Mouse (Mus musculus): Measurements from ENCODE around the gene Tmem131. TPM values are rescaled to one million over a fixed set of nuclear protein-coding genes. Genes with fewer than 3 reads are reported as not detected.
"Not testable (repeated sequence)": the region's sequence is repeated elsewhere in the genome, so short reads cannot be mapped to it uniquely, and the experiment has no call there.

Tmem131 gene
- polyA plus RNA-seq, 1 experiment from 2014 or later: 13.7 TPM

DNA sequence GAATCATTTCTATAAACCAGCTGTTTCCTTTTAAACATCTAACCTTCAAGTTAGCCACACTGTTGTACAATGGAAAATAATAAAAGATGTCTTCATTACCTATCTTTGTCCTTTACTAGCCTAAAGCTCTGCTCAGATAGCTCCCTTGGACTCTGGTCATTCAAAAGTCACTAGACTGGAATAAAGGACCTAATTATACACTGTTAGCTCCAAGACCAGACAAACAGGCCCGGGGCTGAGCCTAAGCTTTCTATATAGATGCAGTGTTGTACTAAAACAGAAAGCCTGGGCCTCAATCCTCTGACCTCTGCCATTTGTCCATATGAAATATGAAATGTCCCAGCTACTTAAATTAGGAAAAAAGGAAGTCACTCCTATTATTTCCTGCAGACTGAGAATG lies 101.7 kb downstream of the Tmem131 start:
- WGBS: 67% methylated on average over 1 of the region's 1 CpGs
- Histone ChIP-seq H3K4me3 (replicated peaks) (no peak overlapping the region), H3K27me3 (replicated peaks) (no peaks in the 10 kb centered on the region), H3K4me2 (no peak overlapping the region), H3K9me3 (no peaks in the 10 kb centered on the region), H3K4me1 (no peaks in the 10 kb centered on the region), H3K27ac (no peak overlapping the region), H3K9ac (no peak overlapping the region), H3K36me3 (peaks cover 4% of the 10 kb centered on the region; the same call in 1 of the 2 replicates)
- ATAC-seq (ENCODE audit: insufficient read depth, low FRiP score, low read depth): no peak

DNA sequence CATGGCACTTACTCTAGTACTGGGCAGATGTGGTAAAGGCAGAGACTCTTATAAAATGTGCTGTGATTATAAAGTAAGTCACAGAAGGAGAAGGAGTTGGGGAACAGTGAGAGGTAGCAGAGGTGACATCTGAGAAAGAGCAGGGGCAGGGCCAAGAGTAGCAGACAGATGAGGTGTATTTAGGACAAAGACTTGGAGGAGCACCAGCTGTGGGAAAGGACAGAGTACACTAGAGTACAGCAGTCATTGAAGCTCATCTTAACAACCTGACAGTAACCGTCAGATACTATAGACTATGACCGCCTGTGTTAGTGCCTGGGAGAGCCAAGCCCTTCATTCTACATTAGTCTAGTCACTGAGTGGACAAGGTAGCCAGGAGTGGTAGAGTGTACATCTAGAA lies 102.5 kb downstream of the Tmem131 start:
- peaks cover 4% of the 10 kb centered on the region; the same call in 1 of the 2 replicates for H3K36me3 ChIP-seq
- no peaks in the 10 kb centered on the region for H3K27me3 ChIP-seq (replicated peaks)
- WGBS: 78% methylated on average over 2 of the region's 2 CpGs
- H3K27ac ChIP-seq: no peak overlapping the region
- ATAC-seq (ENCODE audit: insufficient read depth, low FRiP score, low read depth): no peak
- no peak overlapping the region for H3K9ac ChIP-seq
- no peaks in the 10 kb centered on the region for H3K9me3 ChIP-seq
- no peak overlapping the region for H3K4me2 ChIP-seq
- no peaks in the 10 kb centered on the region for H3K4me1 ChIP-seq
- H3K4me3 ChIP-seq (replicated peaks): no peak overlapping the region

DNA sequence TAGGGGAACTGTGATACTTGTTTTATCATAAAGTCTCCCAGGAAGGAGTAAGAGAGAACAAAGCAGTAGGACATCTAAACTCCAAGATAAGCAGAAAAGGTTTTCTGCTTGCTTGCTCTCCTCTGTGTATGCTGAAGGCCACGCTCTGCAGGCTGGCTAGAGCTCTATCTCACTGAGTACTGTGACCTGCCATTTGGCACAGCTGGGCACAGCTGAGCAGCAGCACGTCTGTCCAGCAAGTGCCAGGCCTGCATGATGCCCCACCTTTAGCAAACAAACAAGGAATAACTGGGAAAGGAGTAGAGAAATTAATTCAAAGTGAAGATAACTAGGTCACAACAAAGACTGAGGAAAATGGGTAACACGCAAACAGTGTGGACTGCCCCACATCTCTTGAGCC lies 103.6 kb downstream of the Tmem131 start:
- Histone ChIP-seq H3K27ac (no peak overlapping the region), H3K9me3 (no peaks in the 10 kb centered on the region), H3K4me2 (no peak overlapping the region), H3K4me3 (replicated peaks) (no peak overlapping the region), H3K36me3 (peaks cover 4% of the 10 kb centered on the region; the same call in 1 of the 2 replicates), H3K27me3 (replicated peaks) (no peaks in the 10 kb centered on the region), H3K9ac (no peak overlapping the region), H3K4me1 (no peaks in the 10 kb centered on the region)
- ATAC-seq (ENCODE audit: insufficient read depth, low FRiP score, low read depth): no peak
- WGBS: 74% methylated on average over 3 of the region's 3 CpGs

DNA sequence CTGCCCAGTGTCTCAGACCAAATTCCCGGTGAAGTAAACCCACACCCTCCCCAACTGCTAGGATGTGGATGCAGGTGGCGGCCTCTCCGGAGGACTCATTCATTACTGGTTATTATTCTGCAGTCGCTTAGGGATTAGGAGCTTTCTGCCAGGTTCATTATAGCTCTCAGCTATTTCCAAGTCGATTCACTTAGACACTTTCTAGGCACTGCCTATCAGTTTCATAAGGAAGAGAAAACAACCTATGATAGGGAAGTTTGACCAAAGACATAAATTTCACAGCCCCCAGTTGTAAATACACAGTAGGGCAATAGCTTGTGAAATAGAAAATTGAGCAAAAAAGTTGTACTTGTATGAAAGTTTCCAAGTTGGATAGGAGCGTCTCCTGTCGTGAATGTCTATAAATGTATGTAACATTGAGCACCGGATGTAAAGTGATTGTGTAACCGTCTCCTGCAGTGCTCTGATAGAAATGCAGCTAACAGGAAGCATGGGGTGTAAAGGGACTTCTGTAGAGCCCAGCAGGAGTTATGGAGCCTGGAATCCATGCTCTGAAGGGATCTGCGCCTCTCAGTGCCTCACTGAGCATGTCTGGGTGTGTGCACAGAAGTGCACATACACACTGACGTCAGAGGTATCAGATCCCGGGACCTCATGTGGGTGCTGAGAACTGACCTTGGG lies 107.1 kb downstream of the Tmem131 start:
- WGBS: 78% methylated on average over 12 of the region's 12 CpGs
- H3K36me3 ChIP-seq: peaks cover 25% of the 10 kb centered on the region
- ATAC-seq (ENCODE audit: insufficient read depth, low FRiP score, low read depth): no peak

DNA sequence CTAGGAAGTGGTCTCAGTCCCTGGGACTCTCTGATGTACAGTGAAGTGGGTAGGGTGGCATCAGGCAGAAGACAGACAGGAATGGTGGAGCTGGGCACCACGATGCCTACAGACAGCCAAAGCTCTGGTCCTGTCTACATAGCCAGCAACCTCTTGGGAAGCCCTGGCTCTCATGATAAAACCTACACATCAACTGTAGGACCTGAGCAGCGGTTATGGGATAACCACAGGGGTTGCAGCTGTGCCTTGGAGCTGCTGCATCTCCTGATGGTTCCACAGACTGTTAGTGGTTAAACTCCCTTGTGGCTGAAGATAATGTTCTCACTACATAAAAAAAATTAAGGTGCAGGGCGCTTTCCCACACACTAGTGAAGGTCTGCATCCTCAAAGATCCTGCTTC lies 107.9 kb downstream of the Tmem131 start:
- H3K4me1 ChIP-seq: 0 out of 2 replicates have a peak, but pooled peaks cover 7% of the 10 kb centered on the region
- no peak overlapping the region for H3K4me3 ChIP-seq (replicated peaks)
- no peak for ATAC-seq (ENCODE audit: insufficient read depth, low FRiP score, low read depth)
- H3K9me3 ChIP-seq: no peaks in the 10 kb centered on the region
- H3K36me3 ChIP-seq: peaks cover 25% of the 10 kb centered on the region
- no peak overlapping the region for H3K27ac ChIP-seq
- H3K4me2 ChIP-seq: no peak overlapping the region
- WGBS: 86% methylated on average over 3 of the region's 3 CpGs
- H3K27me3 ChIP-seq (replicated peaks): no peaks in the 10 kb centered on the region
- H3K9ac ChIP-seq: no peak overlapping the region

More for the DNA sequence above, 107.1 kb downstream of the Tmem131 start:
- Histone ChIP-seq H3K4me3 (replicated peaks) (no peak overlapping the region), H3K27ac (no peak overlapping the region), H3K4me2 (no peak overlapping the region), H3K4me1 (0 out of 2 replicates have a peak, but pooled peaks cover 1% of the 10 kb centered on the region), H3K9me3 (no peaks in the 10 kb centered on the region), H3K9ac (no peak overlapping the region), H3K27me3 (replicated peaks) (no peaks in the 10 kb centered on the region)

DNA sequence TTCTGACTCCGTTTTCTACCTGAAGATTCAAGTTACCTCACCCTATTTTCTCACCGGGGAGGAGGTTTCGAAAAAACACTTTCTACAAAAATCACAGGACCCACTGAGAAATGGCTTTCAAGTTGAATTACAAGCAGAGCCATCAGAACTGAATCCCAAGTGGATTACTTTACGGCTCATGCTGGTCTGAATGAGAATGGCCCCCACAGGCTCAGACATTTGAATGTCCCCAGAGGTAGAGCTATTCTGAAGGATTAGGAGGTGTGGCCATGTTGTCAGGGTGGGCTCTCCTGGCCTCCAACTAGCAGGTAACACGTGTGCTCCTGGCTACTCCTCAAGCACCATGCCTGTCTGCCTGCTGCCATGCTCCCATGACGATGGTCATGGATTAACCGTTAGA lies 109.4 kb downstream of the Tmem131 start:
- Histone ChIP-seq H3K36me3 (peaks cover 25% of the 10 kb centered on the region), H3K9ac (no peak overlapping the region), H3K27ac (no peak overlapping the region), H3K9me3 (no peaks in the 10 kb centered on the region), H3K4me1 (0 out of 2 replicates have a peak, but pooled peaks cover 7% of the 10 kb centered on the region), H3K4me3 (replicated peaks) (no peak overlapping the region), H3K4me2 (no peak overlapping the region), H3K27me3 (replicated peaks) (no peaks in the 10 kb centered on the region)
- ATAC-seq (ENCODE audit: insufficient read depth, low FRiP score, low read depth): no peak
- WGBS: 95% methylated on average over 7 of the region's 7 CpGs

DNA sequence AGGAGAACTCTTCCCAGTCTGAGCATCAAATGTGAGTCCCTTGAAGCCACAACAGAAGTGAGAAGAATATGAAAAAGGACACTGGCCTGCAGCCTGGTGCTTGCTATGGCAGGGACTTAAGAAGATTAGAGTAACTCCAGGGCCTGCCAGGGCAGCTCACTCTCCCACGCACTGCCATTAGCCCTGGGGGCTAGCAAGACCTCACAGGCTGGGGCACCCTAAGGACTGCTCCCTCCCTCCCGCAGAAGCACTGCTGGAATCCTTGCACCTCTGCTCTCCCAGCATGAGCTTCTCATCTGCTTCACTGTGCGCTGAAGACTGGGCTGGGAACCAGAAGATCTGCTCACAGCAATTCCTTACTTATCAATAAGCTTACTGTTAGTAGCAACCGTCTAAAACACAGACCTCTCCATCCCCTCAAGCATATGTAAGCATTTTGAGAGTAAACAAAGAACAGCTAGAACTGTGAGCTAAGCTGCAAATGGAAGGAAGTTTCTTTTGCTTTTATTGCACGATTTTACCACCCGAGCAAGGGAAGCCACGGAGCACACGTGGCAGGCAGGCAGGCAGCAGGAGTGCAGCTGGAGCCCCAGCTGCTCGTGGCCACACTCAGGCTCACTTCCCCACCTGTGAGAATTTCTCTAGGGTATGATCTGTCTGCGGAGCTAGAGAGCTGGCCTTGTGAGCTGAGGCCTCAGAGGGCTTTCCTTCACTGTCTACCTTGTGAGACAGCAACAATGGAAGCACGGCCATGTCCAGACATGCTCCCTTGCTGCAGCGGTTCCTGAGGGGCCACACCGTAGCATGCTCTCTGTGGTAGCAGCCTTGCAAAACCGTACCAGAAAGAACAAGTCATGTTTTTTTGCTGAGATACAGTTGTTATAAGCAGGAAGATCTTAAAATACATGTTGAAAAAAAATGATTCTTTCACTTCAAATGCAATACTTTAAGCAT lies 112.3 kb downstream of the Tmem131 start:
- Histone ChIP-seq H3K27ac (peak overlapping the region; percentile 61; the same call in 1 of the 2 replicates), H3K9me3 (no peaks in the 10 kb centered on the region), H3K4me3 (replicated peaks) (no peak overlapping the region), H3K4me1 (0 out of 2 replicates have a peak, but pooled peaks cover 7% of the 10 kb centered on the region), H3K9ac (no peak overlapping the region), H3K27me3 (replicated peaks) (no peaks in the 10 kb centered on the region), H3K36me3 (peaks cover 35% of the 10 kb centered on the region), H3K4me2 (no peak overlapping the region)
- 54% methylated on average over 14 of the region's 14 CpGs for WGBS
- no peak for ATAC-seq (ENCODE audit: insufficient read depth, low FRiP score, low read depth)

DNA sequence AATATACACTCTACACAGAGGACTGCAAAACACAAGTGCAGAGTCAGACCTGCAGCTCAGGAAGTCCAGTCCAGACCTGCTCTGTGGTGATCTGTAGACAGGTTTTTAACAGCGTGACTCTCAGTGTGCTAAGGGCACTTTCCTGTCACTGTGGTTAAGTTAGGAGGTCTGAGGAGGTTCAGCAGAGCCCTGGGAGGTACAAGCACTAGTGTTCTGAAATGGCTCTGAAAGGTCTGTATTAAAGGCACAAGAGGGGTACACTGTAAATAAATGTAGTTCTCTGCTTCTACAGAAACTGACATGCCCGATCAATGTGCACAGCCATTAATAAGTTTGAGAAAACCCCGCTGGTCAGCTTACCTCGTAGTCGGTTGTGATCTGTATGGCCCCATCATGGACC lies 119.1 kb downstream of the Tmem131 start:
- no peaks in the 10 kb centered on the region for H3K4me1 ChIP-seq
- WGBS: 90% methylated on average over 5 of the region's 5 CpGs
- no peak overlapping the region for H3K9ac ChIP-seq
- ATAC-seq (ENCODE audit: insufficient read depth, low FRiP score, low read depth): no peak
- no peaks in the 10 kb centered on the region for H3K9me3 ChIP-seq
- peaks cover 44% of the 10 kb centered on the region for H3K36me3 ChIP-seq
- no peaks in the 10 kb centered on the region for H3K27me3 ChIP-seq (replicated peaks)
- H3K4me2 ChIP-seq: no peak overlapping the region
- no peak overlapping the region for H3K4me3 ChIP-seq (replicated peaks)
- no peak overlapping the region for H3K27ac ChIP-seq

DNA sequence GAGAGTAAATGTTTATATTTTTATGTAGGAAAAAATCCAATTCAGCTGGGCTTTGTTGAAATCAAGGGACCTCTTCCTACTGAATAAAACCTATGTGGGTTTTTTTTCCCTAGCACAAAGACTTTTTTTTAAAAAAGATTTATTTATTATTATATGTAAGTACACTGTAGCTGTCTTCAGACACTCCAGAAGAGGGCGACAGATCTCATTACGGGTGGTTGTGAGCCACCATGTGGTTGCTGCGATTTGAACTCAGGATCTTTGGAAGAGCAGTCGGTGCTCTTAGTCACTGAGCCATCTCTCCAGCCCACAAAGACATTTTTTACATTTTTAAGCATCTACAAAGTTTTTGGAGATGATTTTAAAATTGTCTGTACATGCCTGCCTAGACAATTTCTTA lies 121.5 kb downstream of the Tmem131 start:
- WGBS: 91% methylated on average over 4 of the region's 4 CpGs
- H3K4me3 ChIP-seq (replicated peaks); ATAC-seq (ENCODE audit: insufficient read depth, low FRiP score, low read depth); H3K9ac ChIP-seq; H3K27ac ChIP-seq; H3K4me2 ChIP-seq; H3K27me3 ChIP-seq (replicated peaks); H3K4me1 ChIP-seq; H3K9me3 ChIP-seq: not testable (repeated sequence)
- peaks cover 51% of the 10 kb centered on the region for H3K36me3 ChIP-seq

DNA sequence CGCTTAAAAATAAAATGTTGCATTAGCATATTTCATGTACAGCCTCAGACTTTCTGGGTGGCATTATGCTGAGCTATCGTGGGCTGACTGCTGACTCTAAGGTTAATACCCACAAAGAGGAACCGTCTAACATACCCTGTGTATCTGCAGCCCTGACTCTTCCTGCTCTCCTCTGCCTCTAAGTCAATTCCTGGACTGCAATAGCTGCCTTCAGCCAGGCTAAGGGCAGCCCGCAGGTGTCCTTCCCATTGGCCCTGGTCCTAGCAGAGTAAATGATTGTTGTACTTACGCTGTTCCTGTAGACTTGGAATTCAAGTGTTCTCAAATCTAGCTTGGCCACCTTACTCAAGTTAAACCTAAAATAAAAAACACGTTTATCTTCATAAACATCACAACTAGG lies 128.3 kb downstream of the Tmem131 start:
- Histone ChIP-seq H3K36me3 (peaks cover 40% of the 10 kb centered on the region), H3K27ac (no peak overlapping the region), H3K4me2 (no peak overlapping the region), H3K9ac (no peak overlapping the region), H3K27me3 (replicated peaks) (no peaks in the 10 kb centered on the region), H3K4me1 (no peaks in the 10 kb centered on the region), H3K9me3 (no peaks in the 10 kb centered on the region), H3K4me3 (replicated peaks) (no peak overlapping the region)
- ATAC-seq (ENCODE audit: insufficient read depth, low FRiP score, low read depth): no peak
- 83% methylated on average over 6 of the region's 6 CpGs for WGBS

DNA sequence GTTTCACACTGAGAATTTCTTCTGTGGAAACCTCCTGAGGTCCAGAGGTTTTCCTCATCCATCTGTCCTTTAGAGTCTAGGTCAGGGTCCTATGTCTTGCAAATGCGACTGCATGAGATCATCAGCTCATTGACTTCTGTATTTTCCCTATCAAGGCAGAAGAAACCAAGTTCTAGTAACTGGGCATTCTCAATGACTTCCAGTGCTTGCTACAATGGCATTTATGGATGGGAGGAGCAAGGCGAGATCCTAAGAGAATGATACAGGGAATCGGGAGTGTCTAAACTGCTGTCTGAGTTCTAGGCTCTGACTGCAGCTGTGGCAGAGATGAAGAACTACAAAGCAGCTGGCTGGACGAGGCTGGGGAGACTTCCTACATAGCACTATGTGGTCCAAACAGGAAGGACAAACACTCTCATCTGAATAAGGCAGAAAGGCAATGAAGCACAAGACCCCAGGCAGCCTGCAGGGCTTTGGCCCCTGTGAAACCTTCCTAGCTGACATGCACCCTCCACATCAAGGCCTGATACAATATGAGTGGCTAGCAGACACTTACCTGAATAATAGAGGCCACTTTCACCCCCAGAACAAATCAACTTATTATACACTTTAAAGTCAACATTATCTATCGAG lies 129.1 kb downstream of the Tmem131 start:
- 73% methylated on average over 5 of the region's 5 CpGs for WGBS
- no peak for ATAC-seq (ENCODE audit: insufficient read depth, low FRiP score, low read depth)
- Histone ChIP-seq H3K9me3 (no peaks in the 10 kb centered on the region), H3K4me1 (no peaks in the 10 kb centered on the region), H3K27ac (no peak overlapping the region), H3K36me3 (peaks cover 40% of the 10 kb centered on the region), H3K4me3 (replicated peaks) (no peak overlapping the region), H3K27me3 (replicated peaks) (no peaks in the 10 kb centered on the region), H3K4me2 (no peak overlapping the region), H3K9ac (no peak overlapping the region)

DNA sequence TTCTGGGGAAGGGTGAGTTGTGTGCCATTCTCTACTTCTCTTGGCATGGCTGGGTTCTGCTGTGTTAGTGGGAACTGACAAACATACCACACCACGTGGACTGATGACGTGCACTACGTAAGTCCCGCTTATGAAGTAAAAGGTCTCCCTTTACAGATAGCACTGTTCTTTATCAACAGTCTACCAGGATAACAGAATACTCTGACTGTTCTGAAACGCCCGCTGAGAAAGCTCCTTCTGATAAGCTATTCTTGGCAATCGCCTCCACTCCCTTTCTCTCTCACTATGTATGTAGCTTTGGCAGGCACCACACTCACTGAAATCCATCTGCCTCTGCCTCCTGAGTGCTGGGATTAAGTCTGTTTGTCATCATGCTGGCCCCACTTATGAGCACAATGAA lies 130.1 kb downstream of the Tmem131 start:
- H3K9ac ChIP-seq: no peak overlapping the region
- no peaks in the 10 kb centered on the region for H3K9me3 ChIP-seq
- H3K27ac ChIP-seq: no peak overlapping the region
- no peaks in the 10 kb centered on the region for H3K4me1 ChIP-seq
- no peak overlapping the region for H3K4me3 ChIP-seq (replicated peaks)
- H3K27me3 ChIP-seq (replicated peaks): no peaks in the 10 kb centered on the region
- peaks cover 44% of the 10 kb centered on the region for H3K36me3 ChIP-seq
- H3K4me2 ChIP-seq: no peak overlapping the region
- peak; percentile 72; the same call in 1 of the 2 replicates for ATAC-seq (ENCODE audit: insufficient read depth, low FRiP score, low read depth)
- 54% methylated on average over 7 of the region's 7 CpGs for WGBS

All from stomach, embryonic 15.5 days (tissue).